Mouse (Mus musculus): ENCODE measurements around the gene Chid1. TPM values are rescaled to one million over a fixed set of nuclear protein-coding genes. Genes with fewer than 3 reads are reported as not detected.

Gene Chid1
- polyA plus RNA-seq, 1 experiment from 2014 or later = 41.8 TPM

GRCm38 (mm10) chr7:141518926-141519325 lies 20.7 kb downstream of the Chid1 start:
- no peak overlapping the region for H3K27ac ChIP-seq (ENCODE audit: low read length)
- WGBS = 60% methylated on average over 3 of the region's 3 CpGs
- no peaks in the 10 kb centered on the region for H3K4me1 ChIP-seq (replicated peaks; ENCODE audit: control insufficient read depth, insufficient read depth, low read length)
- no peaks in the 10 kb centered on the region; the same call in 1 of the 2 replicates for H3K36me3 ChIP-seq (ENCODE audit: control insufficient read depth, insufficient read depth, low read length)
- H3K27me3 ChIP-seq (ENCODE audit: control insufficient read depth, insufficient read depth, low read depth, low read length) = no peaks in the 10 kb centered on the region
- H3K9ac ChIP-seq (ENCODE audit: low read length) = no peak overlapping the region
- no peak overlapping the region for H3K4me2 ChIP-seq (ENCODE audit: low read depth, low read length)
- no peak for ATAC-seq (ENCODE audit: low read depth)
- H3K4me3 ChIP-seq (ENCODE audit: low read length) = no peak overlapping the region
- no peaks in the 10 kb centered on the region for H3K9me3 ChIP-seq (ENCODE audit: control insufficient read depth, low read length)

GRCm38 (mm10) chr7:141518296-141518695 lies 21.4 kb downstream of the Chid1 start:
- WGBS = 89% methylated on average over 5 of the region's 5 CpGs
- ATAC-seq (ENCODE audit: low read depth) = no peak
- Histone ChIP-seq H3K27me3 (ENCODE audit: control insufficient read depth, insufficient read depth, low read depth, low read length) (no peaks in the 10 kb centered on the region), H3K9me3 (ENCODE audit: control insufficient read depth, low read length) (no peaks in the 10 kb centered on the region), H3K9ac (ENCODE audit: low read length) (no peak overlapping the region), H3K27ac (ENCODE audit: low read length) (no peak overlapping the region), H3K4me2 (ENCODE audit: low read depth, low read length) (no peak overlapping the region), H3K4me3 (ENCODE audit: low read length) (no peak overlapping the region), H3K4me1 (replicated peaks; ENCODE audit: control insufficient read depth, insufficient read depth, low read length) (no peaks in the 10 kb centered on the region), H3K36me3 (ENCODE audit: control insufficient read depth, insufficient read depth, low read length) (no peaks in the 10 kb centered on the region; the same call in 1 of the 2 replicates)

GRCm38 (mm10) chr7:141517638-141518037 lies 22.0 kb downstream of the Chid1 start:
- H3K9me3 ChIP-seq (ENCODE audit: control insufficient read depth, low read length) = no peaks in the 10 kb centered on the region
- no peaks in the 10 kb centered on the region; the same call in 1 of the 2 replicates for H3K36me3 ChIP-seq (ENCODE audit: control insufficient read depth, insufficient read depth, low read length)
- H3K4me3 ChIP-seq (ENCODE audit: low read length) = no peak overlapping the region
- no peak overlapping the region for H3K9ac ChIP-seq (ENCODE audit: low read length)
- no peak overlapping the region for H3K27ac ChIP-seq (ENCODE audit: low read length)
- H3K27me3 ChIP-seq (ENCODE audit: control insufficient read depth, insufficient read depth, low read depth, low read length) = no peaks in the 10 kb centered on the region
- 81% methylated on average over 4 of the region's 4 CpGs for WGBS
- no peak for ATAC-seq (ENCODE audit: low read depth)
- H3K4me1 ChIP-seq (replicated peaks; ENCODE audit: control insufficient read depth, insufficient read depth, low read length) = no peaks in the 10 kb centered on the region
- no peak overlapping the region for H3K4me2 ChIP-seq (ENCODE audit: low read depth, low read length)

- no peaks in the 10 kb centered on the region for H3K9me3 ChIP-seq (ENCODE audit: control insufficient read depth, low read length)
- H3K4me1 ChIP-seq (replicated peaks; ENCODE audit: control insufficient read depth, insufficient read depth, low read length) = no peaks in the 10 kb centered on the region
- H3K4me2 ChIP-seq (ENCODE audit: low read depth, low read length) = no peak overlapping the region
- H3K27ac ChIP-seq (ENCODE audit: low read length) = no peak overlapping the region
- H3K27me3 ChIP-seq (ENCODE audit: control insufficient read depth, insufficient read depth, low read depth, low read length) = no peaks in the 10 kb centered on the region
- H3K36me3 ChIP-seq (ENCODE audit: control insufficient read depth, insufficient read depth, low read length) = no peaks in the 10 kb centered on the region; the same call in 1 of the 2 replicates
- 67% methylated on average over 8 of the region's 8 CpGs for WGBS
- ATAC-seq (ENCODE audit: low read depth) = no peak
- no peak overlapping the region for H3K4me3 ChIP-seq (ENCODE audit: low read length)
- H3K9ac ChIP-seq (ENCODE audit: low read length) = no peak overlapping the region
These were observed 28.9 kb downstream of the Chid1 start for GRCm38 (mm10) chr7:141510681-141511191.

GRCm38 (mm10) chr7:141510196-141510595 lies 29.5 kb downstream of the Chid1 start:
- Histone ChIP-seq H3K27me3 (ENCODE audit: control insufficient read depth, insufficient read depth, low read depth, low read length) (no peaks in the 10 kb centered on the region), H3K4me3 (ENCODE audit: low read length) (no peak overlapping the region), H3K9ac (ENCODE audit: low read length) (no peak overlapping the region), H3K36me3 (ENCODE audit: control insufficient read depth, insufficient read depth, low read length) (no peaks in the 10 kb centered on the region; the same call in 1 of the 2 replicates), H3K4me1 (replicated peaks; ENCODE audit: control insufficient read depth, insufficient read depth, low read length) (no peaks in the 10 kb centered on the region), H3K4me2 (ENCODE audit: low read depth, low read length) (no peak overlapping the region), H3K9me3 (ENCODE audit: control insufficient read depth, low read length) (no peaks in the 10 kb centered on the region), H3K27ac (ENCODE audit: low read length) (no peak overlapping the region)
- ATAC-seq (ENCODE audit: low read depth) = no peak
- WGBS = 86% methylated on average over 5 of the region's 5 CpGs

GRCm38 (mm10) chr7:141508160-141508559 lies 31.5 kb downstream of the Chid1 start:
- ATAC-seq (ENCODE audit: low read depth) = no peak
- Histone ChIP-seq H3K9me3 (ENCODE audit: control insufficient read depth, low read length) (no peaks in the 10 kb centered on the region), H3K4me3 (ENCODE audit: low read length) (no peak overlapping the region), H3K27me3 (ENCODE audit: control insufficient read depth, insufficient read depth, low read depth, low read length) (no peaks in the 10 kb centered on the region), H3K36me3 (ENCODE audit: control insufficient read depth, insufficient read depth, low read length) (no peaks in the 10 kb centered on the region), H3K27ac (ENCODE audit: low read length) (no peak overlapping the region), H3K4me1 (replicated peaks; ENCODE audit: control insufficient read depth, insufficient read depth, low read length) (no peaks in the 10 kb centered on the region), H3K4me2 (ENCODE audit: low read depth, low read length) (no peak overlapping the region), H3K9ac (ENCODE audit: low read length) (no peak overlapping the region)

- Histone ChIP-seq H3K9me3 (ENCODE audit: control insufficient read depth, low read length) (no peaks in the 10 kb centered on the region), H3K4me1 (replicated peaks; ENCODE audit: control insufficient read depth, insufficient read depth, low read length) (no peaks in the 10 kb centered on the region), H3K36me3 (ENCODE audit: control insufficient read depth, insufficient read depth, low read length) (no peaks in the 10 kb centered on the region), H3K4me3 (ENCODE audit: low read length) (no peak overlapping the region), H3K27me3 (ENCODE audit: control insufficient read depth, insufficient read depth, low read depth, low read length) (no peaks in the 10 kb centered on the region), H3K27ac (ENCODE audit: low read length) (no peak overlapping the region), H3K9ac (ENCODE audit: low read length) (no peak overlapping the region), H3K4me2 (ENCODE audit: low read depth, low read length) (no peak overlapping the region)
- 70% methylated on average over 2 of the region's 2 CpGs for WGBS
- ATAC-seq (ENCODE audit: low read depth) = no peak
These were observed 33.4 kb downstream of the Chid1 start for GRCm38 (mm10) chr7:141506278-141506677.

- Histone ChIP-seq H3K9me3 (ENCODE audit: control insufficient read depth, low read length) (no peaks in the 10 kb centered on the region), H3K36me3 (ENCODE audit: control insufficient read depth, insufficient read depth, low read length) (no peaks in the 10 kb centered on the region), H3K4me1 (replicated peaks; ENCODE audit: control insufficient read depth, insufficient read depth, low read length) (no peaks in the 10 kb centered on the region), H3K27me3 (ENCODE audit: control insufficient read depth, insufficient read depth, low read depth, low read length) (no peaks in the 10 kb centered on the region), H3K4me3 (ENCODE audit: low read length) (no peak overlapping the region), H3K9ac (ENCODE audit: low read length) (no peak overlapping the region), H3K27ac (ENCODE audit: low read length) (no peak overlapping the region), H3K4me2 (ENCODE audit: low read depth, low read length) (no peak overlapping the region)
- 94% methylated on average over 5 of the region's 5 CpGs for WGBS
- ATAC-seq (ENCODE audit: low read depth) = no peak
These were observed 37.1 kb downstream of the Chid1 start for GRCm38 (mm10) chr7:141502556-141502905.

- no peak for ATAC-seq (ENCODE audit: low read depth)
- WGBS = 79% methylated on average over 7 of the region's 7 CpGs
- H3K9me3 ChIP-seq (ENCODE audit: control insufficient read depth, low read length) = no peaks in the 10 kb centered on the region
These were observed 37.7 kb downstream of the Chid1 start for GRCm38 (mm10) chr7:141501820-141502555.

More at GRCm38 (mm10) chr7:141501820-141502555, 37.7 kb downstream of the Chid1 start:
- no peaks in the 10 kb centered on the region for H3K27me3 ChIP-seq (ENCODE audit: control insufficient read depth, insufficient read depth, low read depth, low read length)
- H3K4me3 ChIP-seq (ENCODE audit: low read length) = no peak overlapping the region
- H3K36me3 ChIP-seq (ENCODE audit: control insufficient read depth, insufficient read depth, low read length) = no peaks in the 10 kb centered on the region
- no peak overlapping the region for H3K9ac ChIP-seq (ENCODE audit: low read length)
- no peaks in the 10 kb centered on the region for H3K4me1 ChIP-seq (replicated peaks; ENCODE audit: control insufficient read depth, insufficient read depth, low read length)
- H3K27ac ChIP-seq (ENCODE audit: low read length) = no peak overlapping the region
- H3K4me2 ChIP-seq (ENCODE audit: low read depth, low read length) = no peak overlapping the region

All from lung, embryonic 16.5 days (tissue).